Comparison of ENCODE assay signal across 9 mouse cellular contexts in the genomic region with DNA sequence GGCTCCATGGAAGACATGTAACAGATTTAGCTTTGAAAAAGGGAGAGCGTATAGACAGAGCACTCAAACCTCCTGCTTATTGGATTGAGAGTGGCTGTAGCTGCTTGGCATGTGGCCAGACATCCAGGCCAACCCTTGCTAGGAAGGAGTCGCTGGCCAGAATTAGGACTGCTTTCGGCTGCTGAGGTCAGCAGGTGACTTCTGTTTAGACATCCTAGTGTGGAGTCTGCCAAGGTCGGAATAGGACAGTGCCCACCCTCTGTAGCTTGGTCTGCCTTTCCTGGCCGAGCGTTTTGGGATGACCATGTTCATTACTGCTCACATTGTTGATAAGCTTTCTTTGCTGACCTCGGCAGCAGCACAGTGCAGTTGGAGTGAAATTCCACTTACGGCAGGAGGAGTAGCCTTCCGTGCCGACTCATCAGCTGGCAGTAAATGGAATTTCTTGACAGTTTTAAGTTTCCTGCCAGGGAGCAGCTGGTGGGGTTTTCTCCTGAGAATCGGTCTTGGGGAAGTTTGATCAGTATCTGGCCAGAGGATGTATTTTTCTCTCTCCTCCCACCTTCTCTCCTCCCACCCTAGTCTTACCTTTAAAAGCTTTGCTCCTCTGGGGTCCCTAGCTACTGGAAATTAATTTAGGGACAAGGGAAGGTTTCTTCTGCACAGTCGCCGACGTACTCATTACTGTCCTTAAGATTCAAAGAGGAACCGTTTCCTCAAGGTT.
A peak's percentile ranks its signal among the peaks of the same experiment; 100 is the strongest.
DNase-seq lines count a peak whose midpoint lies in the region; ATAC-seq and TF ChIP-seq lines count a peak whose summit lies in the region.
"Had no signal": no experiment of that assay in that cellular context is flagged by ENCODE, and none has a peak within 500 bp of the region (broad histone marks: within the 10 kb centered on the region; RNA-seq: fewer than 3 reads in every experiment).

No protein-coding gene starts in this region.

- no peaks in the 10 kb centered on the region for H3K36me3 ChIP-seq in intestine, embryonic 16.5 days (ENCODE audit: control insufficient read depth, insufficient read depth, low read length)
- H3K36me3 ChIP-seq in midbrain, postnatal 0 days (ENCODE audit: insufficient read depth, low read length): no peaks in the 10 kb centered on the region
- H3K36me3 ChIP-seq: limb, embryonic 12.5 days had no signal

- peak; percentile 62 for ATAC-seq in intestine, embryonic 16.5 days
- ATAC-seq in midbrain, postnatal 0 days (ENCODE audit: low FRiP score): no peak; the same call in 1 of the 2 replicates

- TF ChIP-seq CTCF in midbrain, postnatal 0 days (IDR thresholded peaks at IDR 0.05): no peak

- WGBS in intestine, embryonic 16.5 days: 51% methylated on average over 15 of the region's 15 CpGs
- WGBS in midbrain, postnatal 0 days: 62% methylated on average over 15 of the region's 15 CpGs

- H3K27me3 ChIP-seq in intestine, embryonic 16.5 days (replicated peaks; ENCODE audit: control insufficient read depth, insufficient read depth, low read length): no peaks in the 10 kb centered on the region
- H3K27me3 ChIP-seq in midbrain, postnatal 0 days (ENCODE audit: insufficient read depth, low read length): no peaks in the 10 kb centered on the region
- H3K27me3 ChIP-seq: limb, embryonic 12.5 days had no signal

- H3K4me2 ChIP-seq in intestine, embryonic 16.5 days (ENCODE audit: low read depth, low read length): no peak overlapping the region
- no peak overlapping the region for H3K4me2 ChIP-seq in midbrain, postnatal 0 days (ENCODE audit: low read depth, low read length, poor library complexity, severe bottlenecking)
- H3K4me2 ChIP-seq: limb, embryonic 12.5 days had no signal

- H3K27ac ChIP-seq in intestine, embryonic 16.5 days (ENCODE audit: low read length): no peak overlapping the region
- no peak overlapping the region for H3K27ac ChIP-seq in midbrain, postnatal 0 days (ENCODE audit: low read depth, low read length)
- H3K27ac ChIP-seq: limb, embryonic 12.5 days had no signal

- no peak overlapping the region for H3K9ac ChIP-seq in intestine, embryonic 16.5 days (ENCODE audit: low read depth, low read length)
- H3K9ac ChIP-seq in midbrain, postnatal 0 days (replicated peaks; ENCODE audit: low read length, poor library complexity, severe bottlenecking): no peak overlapping the region
- H3K9ac ChIP-seq: limb, embryonic 12.5 days had no signal

- H3K4me3 ChIP-seq in intestine, embryonic 16.5 days (ENCODE audit: low read length): no peak overlapping the region
- no peak overlapping the region for H3K4me3 ChIP-seq in midbrain, postnatal 0 days (ENCODE audit: low read depth, low read length)
- H3K4me3 ChIP-seq: limb, embryonic 12.5 days had no signal

- H3K4me1 ChIP-seq in intestine, embryonic 16.5 days (ENCODE audit: control insufficient read depth, insufficient read depth, low read length): no peaks in the 10 kb centered on the region
- H3K4me1 ChIP-seq in midbrain, postnatal 0 days (ENCODE audit: insufficient read depth, low read length): no peaks in the 10 kb centered on the region
- H3K4me1 ChIP-seq: limb, embryonic 12.5 days had no signal

- H3K9me3 ChIP-seq in intestine, embryonic 16.5 days (ENCODE audit: control insufficient read depth, low read length): no peaks in the 10 kb centered on the region
- no peaks in the 10 kb centered on the region for H3K9me3 ChIP-seq in midbrain, postnatal 0 days (ENCODE audit: low read length)
- H3K9me3 ChIP-seq: limb, embryonic 12.5 days had no signal

- DNase-seq in layer of hippocampus, postnatal 14 days (ENCODE audit: low spot score in 2 of 2): peak; percentile 21 to 36
- no peak for DNase-seq in layer of hippocampus, adult 11-12 months (ENCODE audit: low spot score)
- DNase-seq in adrenal gland, postnatal 36 days: peak; percentile 24 to 26
- peak; percentile 65 for DNase-seq in gastrocnemius, postnatal 10 days
- DNase-seq in midbrain, postnatal 0 days (ENCODE audit: low spot score): peak; percentile 71
- DNase-seq in thymus, postnatal 4 days: no peak
- no peak for DNase-seq in left cerebral cortex, adult 9 months (ENCODE audit: low spot score in 2 of 2)

Comparison
In these comparisons a context has a peak if more than half of its experiments do, and no peak if none do; other contexts are left out.
1. DNase-seq: peak in layer of hippocampus, postnatal 14 days (2 of 2), adrenal gland, postnatal 36 days (2 of 2), gastrocnemius, postnatal 10 days (single experiment) and midbrain, postnatal 0 days (single experiment); none in layer of hippocampus, adult 11-12 months (single experiment), thymus, postnatal 4 days (single experiment) and left cerebral cortex, adult 9 months (0 of 2).